9 mouse cellular contexts compared by ENCODE assay signal in the genomic region with DNA sequence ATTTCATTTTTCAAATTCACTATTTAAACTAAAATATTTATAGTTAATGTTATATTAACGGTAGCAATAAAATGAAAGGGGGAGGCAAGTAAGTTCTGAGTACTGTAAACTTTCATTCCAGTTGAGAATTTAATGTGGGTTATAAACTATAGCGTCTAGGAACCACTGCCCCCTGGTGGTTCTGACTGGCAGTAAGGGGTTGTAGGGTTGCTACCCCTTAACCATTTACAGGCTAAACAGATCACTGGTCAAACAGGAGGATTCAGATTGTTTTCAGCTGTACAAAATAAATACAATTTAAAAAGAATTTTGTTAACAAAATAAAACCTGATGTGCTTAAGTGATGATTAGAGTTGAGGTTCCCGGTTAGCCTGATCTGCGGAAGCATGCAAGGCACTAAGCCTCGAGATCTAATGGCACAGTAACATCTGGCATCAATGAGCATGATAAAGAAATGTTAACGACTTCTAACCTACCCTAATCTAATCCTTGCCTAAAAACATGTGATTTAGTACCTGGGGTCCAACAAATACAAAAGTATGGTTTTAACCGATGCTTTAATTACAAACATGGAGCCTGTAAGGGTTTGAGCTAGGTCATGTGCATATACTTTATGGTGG. TPM values are rescaled to one million over a fixed set of nuclear protein-coding genes. Genes with fewer than 3 reads are reported as not detected.
DNase-seq lines count a peak whose midpoint lies in the region; ATAC-seq and TF ChIP-seq lines count a peak whose summit lies in the region.
"Had no signal": no experiment of that assay in that cellular context is flagged by ENCODE, and none has a peak within 500 bp of the region (broad histone marks: within the 10 kb centered on the region; RNA-seq: fewer than 3 reads in every experiment).

No protein-coding gene starts in this region.

- WGBS in forebrain, embryonic 14.5 days: 78% methylated on average over 7 of the region's 7 CpGs
- 75% methylated on average over 7 of the region's 7 CpGs for WGBS in kidney, postnatal 0 days

- peaks cover 20% of the 10 kb centered on the region; the same call in 1 of the 2 replicates for H3K36me3 ChIP-seq in forebrain, embryonic 14.5 days (ENCODE audit: control insufficient read depth, insufficient read depth, low read length)
- H3K36me3 ChIP-seq in kidney, postnatal 0 days (ENCODE audit: insufficient read depth, low read length): peaks cover 19% of the 10 kb centered on the region; the same call in 1 of the 2 replicates

- no peaks in the 10 kb centered on the region for H3K27me3 ChIP-seq in forebrain, embryonic 14.5 days (replicated peaks; ENCODE audit: control insufficient read depth, insufficient read depth, low read length)
- H3K27me3 ChIP-seq in kidney, postnatal 0 days (ENCODE audit: insufficient read depth, low read length): no peaks in the 10 kb centered on the region

- H3K4me2 ChIP-seq in forebrain, embryonic 14.5 days (ENCODE audit: low read length): no peak overlapping the region
- H3K4me2 ChIP-seq in kidney, postnatal 0 days (ENCODE audit: low read length): no peak overlapping the region

- H3K9ac ChIP-seq in forebrain, embryonic 14.5 days (ENCODE audit: low read length): no peak overlapping the region
- H3K9ac ChIP-seq in kidney, postnatal 0 days (ENCODE audit: low read depth, low read length): no peak overlapping the region

- no peak overlapping the region for H3K4me3 ChIP-seq in forebrain, embryonic 14.5 days (ENCODE audit: low read depth, low read length)
- H3K4me3 ChIP-seq in kidney, postnatal 0 days (replicated peaks; ENCODE audit: low read depth, low read length): no peak overlapping the region

- H3K9me3 ChIP-seq in forebrain, embryonic 14.5 days (replicated peaks; ENCODE audit: control insufficient read depth, low read length): no peaks in the 10 kb centered on the region
- no peaks in the 10 kb centered on the region for H3K9me3 ChIP-seq in kidney, postnatal 0 days (replicated peaks; ENCODE audit: low read length)

- peak; percentile 70; the same call in 1 of the 2 replicates for ATAC-seq in forebrain, embryonic 14.5 days
- no peak for ATAC-seq in kidney, postnatal 0 days (replicated peaks; ENCODE audit: low FRiP score, low read depth)

- peak; percentile 70 for DNase-seq in testis, postnatal 10 days (ENCODE audit: low spot score)
- no peak for DNase-seq in testis, postnatal 14 days (ENCODE audit: low spot score)
- peak; percentile 54 for DNase-seq in adrenal gland, postnatal 25 days
- peak; percentile 42 for DNase-seq in forebrain, embryonic 14.5 days (ENCODE audit: low spot score)
- peak; percentile 25 for DNase-seq in kidney, postnatal 0 days (ENCODE audit: low spot score)
- peak; percentile 57 for DNase-seq in liver
- peak; percentile 0 for DNase-seq in retina, postnatal 7 days (ENCODE audit: low read depth, low spot score)
- DNase-seq in ovary, adult 18-20 months (ENCODE audit: low spot score): no peak

- H3K4me1 ChIP-seq in forebrain, embryonic 14.5 days (ENCODE audit: control insufficient read depth, insufficient read depth, low read length): no peaks in the 10 kb centered on the region
- no peaks in the 10 kb centered on the region for H3K4me1 ChIP-seq in kidney, postnatal 0 days (replicated peaks; ENCODE audit: insufficient read depth, low read length)

- no peak overlapping the region for H3K27ac ChIP-seq in forebrain, embryonic 14.5 days (ENCODE audit: low read depth, low read length)
- H3K27ac ChIP-seq in kidney, postnatal 0 days: no peak overlapping the region

- TF ChIP-seq CTCF in kidney, postnatal 0 days (IDR thresholded peaks at IDR 0.05; ENCODE audit: low read depth): peak; percentile 66

RNA-seq across cellular contexts. Expression of a gene that starts 35.8 kb away (rescaled TPM):
- total RNA-seq in adrenal gland, postnatal 25 days (2021): not detected in 2 replicates
- not detected in 2 replicates for polyA plus RNA-seq in forebrain, embryonic 14.5 days (2014; fragmentation: Nextera tagmentation; extraction: Ambion mirVana)
- polyA plus RNA-seq in kidney, postnatal 0 days (2015; fragmentation: Nextera tagmentation; extraction: Ambion mirVana): not detected in 2 replicates
- total RNA-seq: gastrocnemius, postnatal 4 days had no signal

RNA-seq across cellular contexts. Expression of a gene that starts 38.9 kb away (rescaled TPM):
- total RNA-seq in adrenal gland, postnatal 25 days (2021): 71.6 and 75.0 TPM in 2 replicates
- 103 and 106 TPM in 2 replicates for polyA plus RNA-seq in forebrain, embryonic 14.5 days (2014; fragmentation: Nextera tagmentation; extraction: Ambion mirVana)
- 123 and 131 TPM in 2 replicates for polyA plus RNA-seq in kidney, postnatal 0 days (2015; fragmentation: Nextera tagmentation; extraction: Ambion mirVana)

RNA-seq across cellular contexts. Expression of a gene that starts 39.6 kb away (rescaled TPM):
- 2.5 and 3.8 TPM in 2 replicates for total RNA-seq in adrenal gland, postnatal 25 days (2021)
- polyA plus RNA-seq in forebrain, embryonic 14.5 days (2014; fragmentation: Nextera tagmentation; extraction: Ambion mirVana): 119 and 148 TPM in 2 replicates
- polyA plus RNA-seq in kidney, postnatal 0 days (2015; fragmentation: Nextera tagmentation; extraction: Ambion mirVana): 8.1 and 9.0 TPM in 2 replicates

Comparison
In these comparisons a context has a peak if more than half of its experiments do, and no peak if none do; other contexts are left out.
1. DNase-seq: peak in testis, postnatal 10 days (single experiment), adrenal gland, postnatal 25 days (single experiment), forebrain, embryonic 14.5 days (single experiment), kidney, postnatal 0 days (single experiment), liver (single experiment) and retina, postnatal 7 days (single experiment); none in testis, postnatal 14 days (single experiment) and ovary, adult 18-20 months (single experiment).
2. RNA of a gene that starts 39.6 kb away (polyA plus RNA-seq): 119 to 148 TPM in forebrain, embryonic 14.5 days; 8.1 to 9.0 TPM in kidney, postnatal 0 days; every median in the first group is over 10 times any median in the second.